Mouse (Mus musculus) heart, adult 11 months (tissue): ENCODE results near the gene Sowahb.
"Not testable (repeated sequence)": the region's sequence is repeated elsewhere in the genome, so short reads cannot be mapped to it uniquely, and the experiment has no call there.

Experiments
- DNase-seq: peaks from one replicate; pipeline ENCODE4 v3.0.0; 2022

Gene Sowahb

DNA sequence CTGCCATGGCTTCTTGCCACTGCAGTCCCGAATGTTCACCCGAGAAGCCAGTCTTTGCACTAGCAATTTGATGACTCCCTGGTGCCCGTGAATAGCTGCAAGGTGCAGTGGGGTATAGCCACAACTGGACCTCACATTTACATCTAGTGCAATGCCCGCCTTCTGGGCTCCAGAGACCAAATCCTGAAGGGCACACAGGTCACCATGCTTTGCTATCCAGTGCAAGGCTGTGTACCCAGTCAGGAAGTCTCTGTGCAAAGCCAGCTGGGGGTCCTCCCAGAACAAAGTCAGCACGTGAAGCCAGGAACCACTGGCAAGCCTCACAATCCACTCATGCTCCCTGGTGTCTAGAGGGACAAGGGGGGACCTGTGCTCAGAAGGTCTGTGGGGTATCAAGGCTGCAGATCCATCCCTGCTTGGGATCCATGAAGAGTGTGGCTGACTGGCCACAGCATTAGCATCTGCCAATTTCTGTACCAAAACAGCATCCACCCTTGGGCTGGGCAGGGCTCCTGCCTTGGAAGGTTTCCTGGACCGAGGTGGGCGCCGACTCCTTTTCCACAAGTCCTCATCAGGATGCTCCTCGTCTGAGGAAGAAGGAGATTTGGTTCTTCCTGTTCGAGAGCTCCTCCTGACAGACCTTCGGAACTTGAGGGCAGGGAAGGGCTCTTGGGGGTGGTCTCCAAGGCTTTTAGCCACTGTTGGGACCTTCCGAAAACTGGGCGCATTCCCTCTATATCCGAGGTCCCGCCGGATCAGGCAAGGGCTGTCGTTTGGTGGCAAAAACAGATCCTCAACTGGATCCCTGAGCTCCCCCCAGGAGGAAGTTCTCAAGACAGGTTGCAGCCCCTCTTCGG is 1.8 kb downstream of the Sowahb start:
- DNase-seq = peak; percentile 84

GRCm38 (mm10) chr5:93042031-93042430 is 2.8 kb downstream of the Sowahb start:
- peak; percentile 66 for DNase-seq

DNA sequence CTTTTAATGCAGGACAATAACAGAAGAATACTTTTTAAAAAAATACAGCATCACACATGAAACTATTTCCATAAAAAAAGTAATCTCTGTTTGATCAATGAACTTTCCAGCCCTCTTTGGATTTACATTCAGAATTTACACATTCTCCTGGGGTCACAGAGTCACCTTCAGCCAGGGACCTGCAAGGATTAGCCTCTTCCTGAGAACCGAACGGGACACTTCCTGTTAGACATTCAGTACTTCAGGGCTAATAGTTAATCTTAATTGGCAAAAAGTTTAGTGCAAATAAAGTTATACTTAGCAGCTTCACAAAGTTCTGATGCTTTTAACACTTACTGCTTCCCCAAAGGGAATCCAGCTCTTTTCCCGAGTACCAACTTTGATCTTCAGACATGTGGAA is 3.5 kb downstream of the Sowahb start:
- DNase-seq = peak; percentile 42

DNA sequence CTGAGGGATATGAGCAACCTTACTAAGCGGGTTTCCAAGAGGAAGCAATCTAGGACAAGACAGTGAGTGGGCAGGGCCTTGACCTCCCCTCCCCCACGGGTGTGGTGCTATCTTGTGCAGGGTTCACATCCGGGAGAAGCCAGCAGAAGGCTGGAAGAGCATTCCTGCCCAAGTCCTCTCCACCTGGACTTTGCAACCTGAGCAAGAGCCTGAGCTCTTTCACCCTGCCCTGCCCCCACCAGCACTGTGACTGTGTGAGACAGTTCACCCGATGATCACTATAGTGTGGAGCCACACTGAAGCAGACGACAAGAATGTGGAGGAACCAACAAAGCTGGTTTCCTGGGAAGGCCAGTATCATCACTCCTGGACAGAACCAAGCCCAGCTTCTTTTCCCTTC is 4.7 kb downstream of the Sowahb start:
- DNase-seq = peak; percentile 74

DNA sequence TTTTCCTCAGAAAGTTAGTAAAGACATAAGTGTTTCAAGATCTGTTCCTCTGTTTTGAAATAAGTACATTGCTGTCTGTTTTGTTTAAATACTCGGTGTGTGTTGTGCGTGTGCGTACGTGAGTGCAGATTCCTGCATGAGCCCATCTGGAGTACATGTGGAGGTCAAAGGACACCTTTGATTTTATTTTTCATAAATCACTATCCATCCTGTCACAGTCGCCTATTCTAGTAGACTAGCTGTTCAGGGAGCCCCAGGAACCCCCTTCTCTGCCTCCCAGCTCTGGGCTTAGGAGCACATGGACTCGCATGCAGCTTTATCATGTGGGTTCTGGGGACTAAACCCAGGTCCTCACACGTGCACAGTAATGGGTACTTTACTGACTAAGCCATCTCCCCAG is 8.6 kb downstream of the Sowahb start:
- DNase-seq = peak; percentile 76

DNA sequence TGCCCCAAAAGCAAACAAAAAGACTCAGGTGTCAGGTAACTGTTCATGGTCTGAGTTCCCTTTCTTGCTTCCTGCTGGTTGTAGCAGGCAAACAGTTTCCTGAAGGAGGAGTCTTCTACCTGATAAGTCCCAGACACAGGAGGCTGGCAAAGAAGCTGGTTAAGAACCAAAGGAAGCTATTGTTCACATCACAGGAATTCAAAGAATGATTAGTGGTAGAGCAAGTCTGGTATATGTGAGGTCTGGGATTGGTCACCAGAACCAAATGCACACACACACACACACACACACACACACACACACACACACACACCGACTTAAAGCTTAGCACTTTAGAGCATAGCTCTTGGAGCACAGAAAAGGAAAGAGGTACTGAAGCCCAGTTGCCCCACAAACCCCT is 9.5 kb downstream of the Sowahb start:
- no peak for DNase-seq

DNA sequence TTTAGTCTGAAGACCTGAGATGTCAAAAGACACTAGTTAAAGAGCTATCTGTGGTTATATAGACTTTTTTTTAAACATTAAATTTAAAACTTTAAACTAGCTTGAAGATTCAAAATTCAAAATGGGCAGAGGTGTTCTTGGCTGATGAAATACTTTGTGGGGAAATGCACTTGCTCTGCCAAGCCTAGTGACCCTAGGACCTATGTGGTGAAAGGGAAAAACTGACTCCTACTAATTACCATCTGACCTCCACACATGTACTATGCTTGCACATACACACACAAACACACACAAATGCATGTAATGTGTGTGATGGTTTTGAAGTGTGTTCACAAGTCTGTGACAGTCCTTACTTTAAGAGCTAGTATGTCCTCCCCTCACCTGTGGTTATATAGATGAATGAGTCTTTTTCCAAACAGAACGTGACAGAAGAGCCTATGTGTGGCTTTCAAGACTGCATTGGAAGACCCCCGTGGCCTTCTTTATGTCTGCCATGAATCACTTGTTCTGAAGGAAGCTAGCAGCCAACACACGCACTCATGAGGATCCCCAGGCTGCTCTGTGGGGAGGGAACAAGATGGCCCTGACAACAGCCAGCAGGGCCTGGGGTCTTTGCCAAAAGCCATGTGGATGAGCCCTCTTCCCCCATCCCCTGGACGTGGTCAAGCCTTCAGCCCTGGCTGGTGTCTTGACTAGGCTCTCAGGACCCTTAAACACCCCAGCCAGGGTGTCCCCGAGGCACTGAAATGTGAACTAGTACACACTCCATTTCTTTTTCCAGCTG is 11.5 kb downstream of the Sowahb start:
- DNase-seq = peak; percentile 63

DNA sequence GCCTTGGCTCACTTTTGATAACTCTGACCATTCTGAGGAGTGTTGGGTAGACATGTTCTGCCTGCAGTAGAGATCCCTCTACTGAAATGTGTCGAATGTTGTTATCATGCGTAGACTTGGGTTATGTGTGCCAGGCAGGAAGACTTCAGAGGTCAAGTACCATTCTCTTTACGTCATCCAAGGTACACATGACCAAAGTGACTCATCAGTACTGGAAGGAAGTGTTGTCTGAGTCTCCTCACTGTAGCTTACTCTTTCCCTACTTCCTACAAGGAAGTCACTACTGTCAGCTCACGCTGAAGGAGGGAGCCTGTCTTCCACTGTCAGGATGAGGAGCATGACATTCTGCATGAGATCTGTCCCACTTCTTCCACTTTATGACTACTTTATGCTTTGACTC is 12.2 kb downstream of the Sowahb start:
- no peak for DNase-seq

DNA sequence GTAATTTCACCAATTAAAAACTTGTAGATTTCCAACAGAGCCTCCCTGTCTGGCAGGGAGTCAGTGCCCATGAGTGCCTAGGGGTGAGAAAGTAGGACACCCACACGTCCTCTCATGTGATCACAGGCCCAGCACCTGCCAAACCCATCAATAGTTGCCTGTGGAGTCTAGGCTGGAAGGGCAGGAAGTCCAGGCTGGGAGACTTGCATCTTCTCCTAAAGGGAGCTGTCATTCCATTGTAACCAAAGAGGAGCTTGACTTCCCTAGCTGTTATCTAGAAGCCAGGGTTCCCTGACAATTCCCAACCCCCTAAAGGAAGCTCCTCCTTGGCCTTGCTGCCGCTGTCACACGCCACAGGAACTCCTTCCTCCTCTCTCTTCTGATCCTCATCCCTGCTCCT is 14.0 kb downstream of the Sowahb start:
- peak; percentile 94 for DNase-seq

DNA sequence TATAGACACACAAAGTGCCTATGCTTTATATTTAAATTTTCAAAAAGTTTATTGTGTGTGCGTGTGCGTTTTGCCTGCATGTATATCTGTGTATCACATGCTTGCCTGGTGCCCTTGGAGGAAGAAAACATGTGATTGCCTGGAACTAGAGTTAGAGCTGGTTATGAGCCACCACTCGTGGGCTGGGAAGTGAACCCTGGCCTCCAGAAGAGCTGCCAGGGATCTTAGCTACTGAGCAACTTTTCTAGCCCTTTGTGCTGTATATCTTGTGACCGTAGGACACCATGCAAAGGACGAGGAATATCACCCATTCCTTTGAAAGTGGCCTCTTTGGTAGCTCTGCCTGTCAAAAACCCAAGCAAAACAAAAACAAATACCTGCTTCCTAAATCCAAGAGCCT is 14.4 kb downstream of the Sowahb start:
- no peak for DNase-seq

- DNase-seq = peak; percentile 95
Observed at GRCm38 (mm10) chr5:93027120-93027675, 17.6 kb downstream of the Sowahb start.

GRCm38 (mm10) chr5:93026437-93027119 is 18.2 kb downstream of the Sowahb start:
- no peak for DNase-seq

DNA sequence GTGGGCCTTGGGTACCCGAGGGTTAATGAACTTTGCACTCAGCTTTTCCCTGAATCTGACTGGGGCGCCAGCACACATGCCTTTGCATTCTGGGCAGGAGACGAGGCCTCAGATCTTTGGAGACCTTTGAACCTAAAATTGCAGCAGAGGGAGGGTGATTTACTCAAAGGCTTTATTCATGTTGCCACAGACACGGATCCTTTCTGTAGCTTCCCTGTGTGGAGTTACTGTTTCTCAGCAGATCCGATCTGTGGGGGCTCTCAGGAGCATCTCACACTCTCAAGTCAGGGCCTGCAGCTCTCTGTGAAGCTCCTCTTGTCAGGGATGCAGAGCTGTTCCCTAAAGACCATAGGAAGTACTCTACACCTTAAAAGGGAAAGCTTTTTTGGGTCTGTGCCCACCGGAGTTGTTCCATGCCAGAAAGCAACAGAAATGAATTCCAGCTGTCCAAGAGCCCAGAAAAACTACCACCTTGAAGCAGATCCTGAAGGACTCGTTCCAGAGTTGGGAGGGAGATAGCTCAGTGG is 20.0 kb downstream of the Sowahb start:
- peak; percentile 95 for DNase-seq

- DNase-seq = no peak
Observed at GRCm38 (mm10) chr5:93022126-93022797, 22.6 kb downstream of the Sowahb start.

- DNase-seq = peak; percentile 90
Observed at GRCm38 (mm10) chr5:93020024-93020666, 24.7 kb downstream of the Sowahb start.

GRCm38 (mm10) chr5:93019207-93019606 is 25.6 kb downstream of the Sowahb start:
- DNase-seq = not testable (repeated sequence)

GRCm38 (mm10) chr5:93017678-93018077 is 27.1 kb downstream of the Sowahb start:
- DNase-seq = no peak

DNA sequence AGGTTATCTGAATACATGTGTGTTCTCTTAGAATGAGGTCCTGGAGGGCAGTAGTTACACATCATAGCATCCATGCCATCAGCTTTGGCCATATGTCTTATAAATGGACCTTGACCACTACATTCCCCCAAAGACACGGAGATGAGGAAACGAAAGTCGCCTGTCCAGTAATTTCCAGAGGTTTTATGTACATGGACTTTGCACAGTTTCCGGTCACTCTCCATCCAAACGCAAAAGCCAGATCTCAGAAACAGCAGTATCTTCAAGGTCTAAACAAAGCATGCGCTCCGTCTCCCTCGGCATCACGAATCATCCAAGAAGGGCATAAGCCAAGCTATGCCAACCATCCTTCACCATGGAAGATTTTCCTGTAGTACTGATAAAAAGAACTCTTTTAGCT is 36.6 kb downstream of the Sowahb start:
- DNase-seq = no peak

DNA sequence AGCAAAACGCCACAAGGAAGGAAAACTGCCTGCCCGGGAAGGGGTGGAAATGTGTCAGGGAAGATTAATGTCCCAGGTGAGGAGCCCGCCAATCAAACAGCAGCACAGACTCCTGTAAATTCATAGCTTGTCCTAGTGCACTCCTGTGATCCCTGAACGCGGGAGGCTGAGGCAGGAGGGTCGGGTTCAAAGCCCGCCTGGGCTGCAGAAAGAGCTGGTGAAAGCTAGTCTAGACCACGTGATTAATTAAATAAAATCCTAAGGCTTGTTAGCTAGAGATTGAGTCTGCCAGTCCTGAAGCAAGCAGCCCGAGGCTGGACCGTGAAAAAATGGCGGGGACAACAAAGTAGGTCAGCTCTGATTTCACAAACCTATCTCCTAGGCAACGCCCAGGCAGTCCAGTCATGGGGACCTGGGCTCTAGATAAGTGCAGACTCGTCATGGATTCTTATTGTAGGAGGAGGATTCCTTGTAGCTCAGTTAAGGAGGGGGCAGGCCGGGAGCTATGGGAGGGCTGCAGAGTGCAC is 38.9 kb downstream of the Sowahb start:
- DNase-seq = peak; percentile 96

- DNase-seq = peak; percentile 98
Observed at GRCm38 (mm10) chr5:93005229-93005814, 39.5 kb downstream of the Sowahb start.

DNA sequence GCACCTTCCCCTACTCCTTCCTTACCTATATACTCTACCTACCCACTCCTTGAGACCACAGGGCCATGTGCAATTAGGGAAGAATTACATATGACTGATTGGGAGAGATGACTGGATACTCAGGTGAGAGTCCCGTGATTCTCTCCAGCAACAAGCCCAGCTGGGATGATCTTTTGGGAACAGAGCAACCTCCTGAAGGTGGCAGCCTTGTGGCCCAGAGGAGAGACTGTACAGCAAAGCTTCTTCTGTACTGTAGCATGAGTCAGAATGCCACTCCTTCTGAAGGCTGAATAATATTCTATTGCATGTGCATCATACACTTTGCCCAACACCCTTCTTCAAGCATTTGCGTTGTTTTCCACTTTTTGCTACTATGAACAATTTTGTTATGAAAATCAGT is 42.2 kb downstream of the Sowahb start:
- no peak for DNase-seq
